Mouse (Mus musculus) embryo, embryonic 10 days (tissue): ENCODE data around the gene Cop1.

Experiments
- DNase-seq: peaks from one replicate; pipeline ENCODE4 v3.0.0-alpha.2; 2015; ENCODE audit warnings: low spot score

The Cop1 gene

GRCm38 (mm10) chr1:159231781-159232571 is at the start of gene Cop1:
TSS of gene Cop1 (plus strand) at chr1:159232320.
- DNase-seq = peak; percentile 90

- DNase-seq = no peak
These were observed 45.4 kb upstream of the Cop1 start for GRCm38 (mm10) chr1:159186741-159187140.

GRCm38 (mm10) chr1:159198603-159199002 is 33.5 kb upstream of the Cop1 start:
- DNase-seq = no peak

- no peak for DNase-seq
These were observed 32.5 kb upstream of the Cop1 start for GRCm38 (mm10) chr1:159199606-159200005.

- DNase-seq = no peak
These were observed 30.9 kb upstream of the Cop1 start for GRCm38 (mm10) chr1:159201220-159201619.

GRCm38 (mm10) chr1:159211711-159212110 is 20.4 kb upstream of the Cop1 start:
- no peak for DNase-seq

- DNase-seq = no peak
These were observed 14.7 kb upstream of the Cop1 start for GRCm38 (mm10) chr1:159217437-159217836.

GRCm38 (mm10) chr1:159222046-159222445 is 10.1 kb upstream of the Cop1 start:
- no peak for DNase-seq

GRCm38 (mm10) chr1:159225064-159225824 is 6.9 kb upstream of the Cop1 start:
- DNase-seq = no peak

- DNase-seq = peak; percentile 31
These were observed 597 bp downstream of the Cop1 start for GRCm38 (mm10) chr1:159232572-159233261.

- DNase-seq = no peak
These were observed 1.3 kb downstream of the Cop1 start for GRCm38 (mm10) chr1:159233426-159233825.

- peak; percentile 16 for DNase-seq
These were observed 2.4 kb downstream of the Cop1 start for GRCm38 (mm10) chr1:159234496-159234895.

- DNase-seq = no peak
These were observed 3.6 kb downstream of the Cop1 start for GRCm38 (mm10) chr1:159235674-159236073.

GRCm38 (mm10) chr1:159238147-159238546 is 6.0 kb downstream of the Cop1 start:
- no peak for DNase-seq

GRCm38 (mm10) chr1:159250320-159250719 is 18.2 kb downstream of the Cop1 start:
- DNase-seq = no peak

- no peak for DNase-seq
These were observed 21.0 kb downstream of the Cop1 start for GRCm38 (mm10) chr1:159253078-159253477.

- no peak for DNase-seq
These were observed 23.0 kb downstream of the Cop1 start for GRCm38 (mm10) chr1:159254906-159255685.

GRCm38 (mm10) chr1:159256543-159256942 is 24.4 kb downstream of the Cop1 start:
- no peak for DNase-seq

- DNase-seq = no peak
These were observed 31.7 kb downstream of the Cop1 start for GRCm38 (mm10) chr1:159263820-159264219.

- DNase-seq = no peak
These were observed 48.0 kb downstream of the Cop1 start for GRCm38 (mm10) chr1:159280072-159280471.

- no peak for DNase-seq
These were observed 49.7 kb downstream of the Cop1 start for GRCm38 (mm10) chr1:159281861-159282260.

GRCm38 (mm10) chr1:159286833-159287232 is 54.7 kb downstream of the Cop1 start:
- DNase-seq = no peak
